1 mouse cellular context compared by ENCODE assay signal in genomic region chr11:106778589-106779387, GRCm38 (mm10).
TF ChIP-seq lines count a peak whose summit lies in the region.

No protein-coding gene starts in this region.

TF ChIP-seq in MEL, 35 proteins besides CTCF, POLR2A, EP300 and RAD21 (continued from another document):
- TF ChIP-seq BHLHE40 (IDR thresholded peaks at IDR 0.05; ENCODE audit: borderline replicate concordance, low read depth, low read length) (no peak), GABPA (IDR thresholded peaks at IDR 0.05; ENCODE audit: low read depth, low read length) (no peak), RCOR1 (IDR thresholded peaks at IDR 0.05; ENCODE audit: low read depth, low read length) (no peak), TCF12 (IDR thresholded peaks at IDR 0.05; ENCODE audit: low read depth, low read length) (0 out of 2 replicates have a peak, but pooled peaks have one; percentile 23), POLR2AphosphoS5 (IDR thresholded peaks at IDR 0.05; ENCODE audit: borderline replicate concordance, low read depth, low read length) (no peak), USF2 (IDR thresholded peaks at IDR 0.05; ENCODE audit: borderline replicate concordance in 1 of 2, insufficient read depth in 1 of 2, low read depth in 1 of 2, low read length in 2 of 2) (no peak), ELF1 (IDR thresholded peaks at IDR 0.05; ENCODE audit: low read depth, low read length) (no peak), MYC (IDR thresholded peaks at IDR 0.05; ENCODE audit: low read depth, low read length) (peak; percentile 72; the same call in 1 of the 2 replicates), GATA1 (IDR thresholded peaks at IDR 0.05; ENCODE audit: low read depth, low read length) (no peak), MXI1 (IDR thresholded peaks at IDR 0.05; ENCODE audit: low read depth, low read length) (peak; percentile 73), CHD1 (IDR thresholded peaks at IDR 0.05; ENCODE audit: low read depth, low read length) (0 out of 2 replicates have a peak, but pooled peaks have one; percentile 57), TBP (IDR thresholded peaks at IDR 0.05; ENCODE audit: low read depth, low read length) (no peak), JUND (IDR thresholded peaks at IDR 0.05; ENCODE audit: low read depth, low read length) (no peak), CHD2 (IDR thresholded peaks at IDR 0.05; ENCODE audit: low read length) (no peak), ZC3H11A (IDR thresholded peaks at IDR 0.05; ENCODE audit: low read depth, low read length) (no peak), KAT2A (conservative IDR thresholded peaks at IDR 0.05; ENCODE audit: low read depth, low read length) (no peak), SMC3 (IDR thresholded peaks at IDR 0.05; ENCODE audit: low read depth, low read length) (no peak), USF1 (IDR thresholded peaks at IDR 0.05; ENCODE audit: low read depth, low read length) (peak; percentile 39; the same call in 1 of the 2 replicates), NRF1 (IDR thresholded peaks at IDR 0.05; ENCODE audit: insufficient read depth, low read depth, low read length, poor library complexity, severe bottlenecking) (no peak), MEF2A (IDR thresholded peaks at IDR 0.05; ENCODE audit: extremely low read depth, insufficient replicate concordance, low read depth, low read length, poor library complexity, severe bottlenecking) (no peak), SIN3A (IDR thresholded peaks at IDR 0.05; ENCODE audit: low read length) (no peak), UBTF (IDR thresholded peaks at IDR 0.05; ENCODE audit: borderline replicate concordance, insufficient read depth, low read depth, low read length) (0 out of 2 replicates have a peak, but pooled peaks have one; percentile 91)
TF ChIP-seq in MEL: peak in this region for 8.
